Comparison of ENCODE assay signal across 9 mouse cellular contexts in genomic region chr1:165633345-165633744, GRCm38 (mm10). TPM values are rescaled to one million over a fixed set of nuclear protein-coding genes. Genes with fewer than 3 reads are reported as not detected.
DNase-seq lines count a peak whose midpoint lies in the region; ATAC-seq lines count a peak whose summit lies in the region.
"Had no signal": no experiment of that assay in that cellular context is flagged by ENCODE, and none has a peak within 500 bp of the region (broad histone marks: within the 10 kb centered on the region; RNA-seq: fewer than 3 reads in every experiment).

No protein-coding gene starts in this region.

- peak overlapping the region; percentile 98 for H3K27ac ChIP-seq in heart, embryonic 13.5 days (replicated peaks)
- H3K27ac ChIP-seq in hindbrain, embryonic 10.5 days, result peak overlapping the region; percentile 95
- peak overlapping the region; percentile 97 for H3K27ac ChIP-seq in midbrain, embryonic 10.5 days (replicated peaks)

- H3K9me3 ChIP-seq in heart, embryonic 13.5 days, result no peaks in the 10 kb centered on the region
- H3K9me3 ChIP-seq in hindbrain, embryonic 10.5 days, result no peaks in the 10 kb centered on the region
- no peaks in the 10 kb centered on the region for H3K9me3 ChIP-seq in midbrain, embryonic 10.5 days (replicated peaks)

- peak overlapping the region; percentile 95 for H3K9ac ChIP-seq in heart, embryonic 13.5 days

- peak overlapping the region; percentile 87 for H3K4me3 ChIP-seq in heart, embryonic 13.5 days
- peak overlapping the region; percentile 89 for H3K4me3 ChIP-seq in hindbrain, embryonic 10.5 days
- peak overlapping the region; percentile 87 for H3K4me3 ChIP-seq in midbrain, embryonic 10.5 days

- no peaks in the 10 kb centered on the region for H3K36me3 ChIP-seq in heart, embryonic 13.5 days
- no peaks in the 10 kb centered on the region for H3K36me3 ChIP-seq in hindbrain, embryonic 10.5 days
- H3K36me3 ChIP-seq in midbrain, embryonic 10.5 days, result peaks cover under 1% of the 10 kb centered on the region; the same call in 1 of the 2 replicates

- 6% methylated on average over 12 of the region's 12 CpGs for WGBS in heart, embryonic 13.5 days
- 6% methylated on average over 12 of the region's 12 CpGs for WGBS in hindbrain, embryonic 10.5 days
- WGBS in midbrain, embryonic 10.5 days, result 8% methylated on average over 12 of the region's 12 CpGs

- H3K4me2 ChIP-seq in heart, embryonic 13.5 days, result peak overlapping the region; percentile 82

- intact Hi-C loops in left cerebral cortex, postnatal 10 days (cut with DNase I), result no loop called here

- no peak for ATAC-seq in heart, embryonic 13.5 days (ENCODE audit: extremely low read depth, insufficient number of reproducible peaks, low FRiP score, low TSS enrichment)
- no peak for ATAC-seq in monocyte, adult 5-6 weeks (replicated peaks; ENCODE audit: insufficient number of reproducible peaks, low FRiP score, low TSS enrichment, poor library complexity, severe bottlenecking)

- no peak for DNase-seq in heart, postnatal 4 days
- peak; percentile 17 for DNase-seq in MN1 (ENCODE audit: low spot score)
- no peak for DNase-seq in hindbrain, embryonic 10.5 days (ENCODE audit: low spot score)
- DNase-seq in midbrain, embryonic 10.5 days (ENCODE audit: low spot score), result no peak
- no peak for DNase-seq in left cerebral cortex, postnatal 10 days (ENCODE audit: extremely low spot score in 1 of 2, low spot score in 2 of 2)
- DNase-seq in ovary, postnatal 10 days (ENCODE audit: low spot score), result no peak
- DNase-seq: cerebellum, adult 11-12 months had no signal

- H3K27me3 ChIP-seq in heart, embryonic 13.5 days (replicated peaks), result no peaks in the 10 kb centered on the region
- no peaks in the 10 kb centered on the region for H3K27me3 ChIP-seq in hindbrain, embryonic 10.5 days (ENCODE audit: insufficient read depth, poor library complexity, severe bottlenecking)
- no peaks in the 10 kb centered on the region for H3K27me3 ChIP-seq in midbrain, embryonic 10.5 days (ENCODE audit: low read depth, poor library complexity, severe bottlenecking)

- H3K4me1 ChIP-seq in heart, embryonic 13.5 days, result peaks cover 55% of the 10 kb centered on the region
- peaks cover 60% of the 10 kb centered on the region for H3K4me1 ChIP-seq in hindbrain, embryonic 10.5 days (replicated peaks)
- H3K4me1 ChIP-seq in midbrain, embryonic 10.5 days, result peaks cover 61% of the 10 kb centered on the region

RNA-seq across cellular contexts. Expression of gene Mpzl1, which starts 1.0 kb away (rescaled TPM):
- polyA plus RNA-seq in heart, embryonic 13.5 days (2015; fragmentation: Nextera tagmentation; extraction: Ambion mirVana), result 106 and 116 TPM in 2 replicates
- 10 to 100 TPM; 65.0 to 65.2 TPM for total RNA-seq in heart, postnatal 4 days (2021)
- 119 and 136 TPM in 2 replicates for polyA plus RNA-seq in hindbrain, embryonic 10.5 days (2016; fragmentation: Nextera tagmentation; extraction: Ambion mirVana)
- 134 TPM in 2 replicates for polyA plus RNA-seq in midbrain, embryonic 10.5 days (2016; fragmentation: Nextera tagmentation; extraction: Ambion mirVana)
- total RNA-seq in left cerebral cortex, postnatal 10 days (2021), result 10 to 100 TPM; 66.8 to 67.1 TPM
- total RNA-seq in monocyte, adult 5-6 weeks (2017), result not detected in 3 replicates

Comparison
In these comparisons a context has a peak if more than half of its experiments do, and no peak if none do; other contexts are left out.
1. RNA of gene Mpzl1, which starts 1.0 kb away (total RNA-seq): 66.8 to 67.1 TPM in left cerebral cortex, postnatal 10 days and 65.0 to 65.2 TPM in heart, postnatal 4 days; not detected in monocyte, adult 5-6 weeks; every median in the first group is over 10 times any median in the second.
2. Peak in every context shown above with its lines, with median percentiles within 50 percentile points of each other: H3K27ac ChIP-seq and H3K4me3 ChIP-seq.